Mouse (Mus musculus): ENCODE results near the gene Cpt1b.

The Cpt1b gene

DNA sequence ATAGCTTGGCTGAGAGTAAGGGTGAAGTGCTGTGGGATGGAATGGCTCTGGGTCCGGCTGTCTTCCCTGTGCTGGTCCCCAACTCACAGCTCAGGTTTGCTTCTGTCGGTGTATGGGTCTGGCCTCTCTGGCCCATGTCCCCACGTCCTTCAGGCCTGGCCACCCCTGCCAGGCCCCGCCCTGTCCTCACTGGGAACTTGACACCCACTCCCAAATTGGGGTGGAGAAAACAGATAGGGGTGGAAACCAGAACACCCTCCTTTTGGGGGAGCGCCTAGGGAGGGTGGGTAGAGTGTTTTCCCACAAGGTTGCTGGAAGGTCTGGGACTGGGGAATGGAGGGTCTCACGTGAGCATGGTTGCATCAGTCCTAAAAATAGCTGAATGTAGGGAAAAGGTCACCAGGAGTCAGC lies at the start of gene Cpt1b:
Gene Cpt1b (minus strand): TSS at position 153 of the 411 bp plus-strand sequence.
- no peak for DNase-seq (ENCODE audit: low read depth, low spot score)

- no peak for DNase-seq (ENCODE audit: low read depth, low spot score)
Measured at GRCm38 (mm10) chr15:89475293-89475600, 49.6 kb upstream of the Cpt1b start.

DNA sequence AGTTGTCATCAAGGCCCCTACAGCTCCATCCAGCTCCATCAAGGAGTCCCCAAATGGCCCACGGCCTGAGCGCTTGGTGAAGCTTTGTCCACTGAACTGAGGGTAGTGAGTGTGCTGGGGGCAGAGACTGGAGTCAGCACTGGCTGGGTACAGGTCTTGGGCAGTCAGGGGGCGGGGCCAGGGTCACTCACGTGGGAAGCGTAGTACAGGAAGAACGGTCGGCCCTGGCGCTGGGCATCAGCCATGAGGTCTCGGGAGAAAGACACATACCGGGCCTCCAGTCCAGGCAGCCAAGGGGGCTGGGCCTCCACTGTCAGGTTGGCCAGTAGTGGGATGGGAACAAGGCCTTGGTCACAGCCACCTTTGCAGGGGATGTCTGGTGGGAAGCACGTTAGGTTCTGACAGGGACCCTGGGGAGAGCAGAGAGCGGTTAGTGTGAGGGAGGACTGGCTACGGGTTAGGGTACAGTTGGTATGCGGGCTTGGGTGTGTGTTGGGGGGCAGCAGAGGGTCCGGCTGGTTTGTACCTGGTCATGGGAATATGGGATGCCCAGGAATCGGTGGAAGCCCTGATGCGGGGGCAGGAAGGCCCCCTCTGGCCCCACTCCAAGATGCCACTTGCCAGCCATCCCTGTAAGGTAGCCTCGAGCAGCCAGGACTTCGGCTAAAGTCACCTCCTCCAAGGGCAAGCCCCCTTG lies 49.1 kb upstream of the Cpt1b start:
- no peak for DNase-seq (ENCODE audit: low read depth, low spot score)

- DNase-seq (ENCODE audit: low read depth, low spot score): no peak
Measured at GRCm38 (mm10) chr15:89473921-89474320, 48.3 kb upstream of the Cpt1b start.

DNA sequence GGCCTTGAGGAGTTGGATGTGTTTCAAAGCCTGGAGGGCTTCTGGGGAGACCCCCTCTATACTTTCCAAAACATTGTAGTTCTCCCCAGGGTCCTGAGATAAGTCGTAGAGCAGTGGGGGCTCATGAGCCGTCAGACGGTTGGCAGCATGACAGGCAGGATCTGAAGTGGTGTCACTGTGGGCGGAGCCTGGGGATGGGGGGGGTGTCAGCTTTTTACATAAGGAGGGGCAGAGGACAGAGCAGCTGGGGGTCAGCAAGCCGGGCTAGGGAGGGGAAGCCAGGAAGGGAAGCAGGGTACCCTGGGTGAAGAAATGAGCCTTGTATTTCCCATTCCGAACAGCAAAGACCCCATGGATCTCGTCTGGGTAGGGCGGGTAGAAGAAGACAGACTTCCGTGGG lies 47.7 kb upstream of the Cpt1b start:
- DNase-seq (ENCODE audit: low read depth, low spot score): no peak

- no peak for DNase-seq (ENCODE audit: low read depth, low spot score)
Measured at GRCm38 (mm10) chr15:89471476-89471875, 45.8 kb upstream of the Cpt1b start.

- peak; percentile 19 for DNase-seq (ENCODE audit: low read depth, low spot score)
Measured at GRCm38 (mm10) chr15:89468577-89468976, 42.9 kb upstream of the Cpt1b start.

- DNase-seq (ENCODE audit: low read depth, low spot score): peak; percentile 52
Measured at GRCm38 (mm10) chr15:89465052-89465451, 39.4 kb upstream of the Cpt1b start.

GRCm38 (mm10) chr15:89463334-89464235 lies 37.9 kb upstream of the Cpt1b start:
- no peak for DNase-seq (ENCODE audit: low read depth, low spot score)

- DNase-seq (ENCODE audit: low read depth, low spot score): no peak
Measured at GRCm38 (mm10) chr15:89462176-89462575, 36.5 kb upstream of the Cpt1b start.

DNA sequence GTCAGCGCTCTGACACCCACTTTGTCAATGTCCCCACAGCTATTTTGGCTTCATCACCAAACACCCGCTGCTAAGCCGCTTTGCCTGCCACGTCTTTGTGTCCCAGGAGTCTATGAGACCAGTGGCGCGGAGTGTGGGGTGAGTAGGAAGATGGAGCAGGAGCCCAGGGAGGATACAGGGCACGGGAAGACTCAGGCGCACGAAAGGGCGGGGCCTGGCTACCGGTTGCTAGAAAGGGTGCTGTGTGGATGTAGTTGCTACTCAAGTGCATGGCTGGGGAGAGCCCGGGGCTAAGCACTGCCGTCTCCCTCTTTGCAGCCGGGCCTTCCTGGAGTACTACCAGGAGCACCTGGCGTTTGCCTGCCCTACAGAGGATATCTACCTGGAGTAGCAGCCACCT lies 35.7 kb upstream of the Cpt1b start:
- no peak for DNase-seq (ENCODE audit: low read depth, low spot score)

GRCm38 (mm10) chr15:89460298-89460697 lies 34.6 kb upstream of the Cpt1b start:
- DNase-seq (ENCODE audit: low read depth, low spot score): no peak

- DNase-seq (ENCODE audit: low read depth, low spot score): no peak
Measured at GRCm38 (mm10) chr15:89459821-89460220, 34.2 kb upstream of the Cpt1b start.

- DNase-seq (ENCODE audit: low read depth, low spot score): no peak
Measured at GRCm38 (mm10) chr15:89458942-89459341, 33.3 kb upstream of the Cpt1b start.

DNA sequence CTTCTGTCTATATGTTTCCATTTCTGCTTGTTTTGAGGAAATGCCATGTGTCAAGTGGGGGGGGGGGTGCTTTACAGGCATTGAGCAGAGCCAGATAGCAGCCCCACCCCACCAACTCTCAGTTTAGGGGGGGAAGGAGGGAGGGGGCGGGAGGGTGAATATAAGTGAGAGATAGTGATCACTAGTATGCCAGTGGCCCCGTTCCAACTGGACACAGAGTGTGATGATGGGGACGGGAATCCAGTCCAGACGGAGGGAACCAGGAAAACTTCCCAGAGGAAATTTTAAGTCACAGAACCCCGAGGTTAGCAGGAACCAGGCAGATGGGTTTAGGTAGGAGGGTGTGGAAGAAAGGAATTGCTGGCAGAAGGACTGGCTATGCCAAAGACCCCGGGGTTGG lies 30.0 kb upstream of the Cpt1b start:
- DNase-seq (ENCODE audit: low read depth, low spot score): no peak

DNA sequence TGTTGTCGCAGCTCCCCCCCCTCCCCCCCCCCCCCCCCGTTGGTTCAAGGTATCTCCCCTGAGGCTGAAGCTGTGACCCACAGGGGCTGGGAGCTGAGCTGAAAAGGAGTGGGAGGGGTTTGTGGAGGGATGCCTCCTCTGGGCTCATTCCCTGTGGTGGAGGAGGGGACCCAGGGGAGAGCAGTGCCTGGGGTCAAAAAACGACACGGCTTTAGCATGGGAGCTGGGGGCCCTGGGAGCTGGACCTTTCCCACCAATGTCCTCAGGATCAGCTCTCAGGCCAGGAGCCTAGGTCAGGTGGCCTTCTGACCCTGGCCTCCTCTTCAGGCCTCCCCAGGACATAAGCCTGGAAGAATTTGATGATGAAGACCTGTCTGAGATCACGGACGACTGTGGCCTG lies 29.2 kb upstream of the Cpt1b start:
- DNase-seq (ENCODE audit: low read depth, low spot score): no peak

DNA sequence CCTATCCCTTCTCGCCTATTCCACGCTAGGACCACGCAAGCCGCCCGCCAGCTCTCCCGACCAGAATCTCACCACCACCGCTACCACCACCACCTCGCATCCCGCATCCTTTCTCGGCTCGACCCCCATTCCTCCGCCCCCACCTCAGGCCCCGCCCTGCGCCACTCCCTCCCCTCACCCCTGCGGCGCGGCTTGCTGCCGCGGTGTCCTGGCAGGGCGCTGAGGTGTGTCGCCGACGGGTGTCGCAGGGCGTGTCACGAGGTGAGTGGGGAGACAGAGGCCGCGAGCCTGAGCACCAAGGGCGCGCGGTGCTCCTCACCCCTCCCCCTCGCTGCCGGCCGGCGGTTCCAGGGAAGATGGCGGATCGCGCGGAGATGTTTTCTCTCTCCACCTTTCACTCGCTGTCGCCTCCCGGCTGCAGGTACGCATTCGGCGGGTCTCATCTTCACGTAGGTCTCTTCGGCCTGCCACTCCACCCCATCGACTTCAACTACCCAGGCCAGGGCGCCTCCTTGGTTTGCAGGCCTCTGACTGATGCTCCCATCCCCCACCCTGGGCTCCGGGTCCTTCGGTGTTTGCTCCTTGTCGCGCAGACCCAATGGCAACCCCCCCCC lies 28.3 kb upstream of the Cpt1b start, which contains the start of gene Mapk8ip2:
Gene Mapk8ip2 (plus strand): TSS at position 49 of the 614 bp plus-strand sequence.
- DNase-seq (ENCODE audit: low read depth, low spot score): peak; percentile 48

DNA sequence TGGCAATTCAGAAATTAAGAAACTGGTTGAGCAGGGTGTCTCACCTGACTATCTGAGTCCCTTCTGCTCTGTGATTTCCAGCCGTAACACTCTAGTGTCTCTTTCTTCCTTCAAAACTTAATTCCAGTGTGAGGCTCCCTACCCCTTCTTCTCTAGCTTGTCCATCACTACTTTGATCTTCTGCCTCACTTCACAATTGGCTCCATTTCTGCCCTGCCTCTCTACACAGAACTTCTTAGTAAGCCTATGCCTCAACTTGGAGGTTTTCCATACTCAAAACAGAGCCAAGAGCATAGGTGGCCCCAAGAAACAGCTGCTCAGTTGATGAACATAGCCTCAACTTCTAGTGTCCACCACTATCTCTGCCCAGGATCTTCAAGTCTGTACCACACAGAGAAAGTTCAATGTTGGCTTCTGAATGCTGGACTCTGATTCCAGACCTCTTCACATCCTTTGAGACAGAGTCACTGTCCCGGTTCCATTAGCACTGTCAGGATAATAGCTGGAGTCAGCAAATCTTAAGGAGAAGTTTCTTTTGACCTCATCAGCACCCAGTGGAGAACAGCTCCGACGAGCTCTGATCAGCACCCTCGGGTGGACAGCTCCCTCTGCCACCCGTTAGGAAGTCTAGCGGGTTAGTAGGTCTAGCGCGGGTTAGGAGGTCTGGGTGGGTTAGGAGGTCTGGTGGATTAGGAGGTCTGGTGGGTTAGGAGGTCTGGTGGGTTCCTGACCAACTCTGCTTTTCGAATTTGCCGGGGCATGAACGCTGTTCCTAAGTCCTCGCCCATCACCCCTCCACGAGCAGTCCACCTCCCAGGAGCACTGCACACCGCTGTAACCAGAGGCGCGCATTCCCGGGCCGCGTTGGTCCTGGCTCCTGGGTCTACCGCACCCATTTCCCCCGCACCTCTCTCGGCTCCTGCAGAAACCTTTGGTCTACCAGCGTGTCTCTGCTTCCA lies 27.5 kb upstream of the Cpt1b start:
- DNase-seq (ENCODE audit: low read depth, low spot score): peak; percentile 13

DNA sequence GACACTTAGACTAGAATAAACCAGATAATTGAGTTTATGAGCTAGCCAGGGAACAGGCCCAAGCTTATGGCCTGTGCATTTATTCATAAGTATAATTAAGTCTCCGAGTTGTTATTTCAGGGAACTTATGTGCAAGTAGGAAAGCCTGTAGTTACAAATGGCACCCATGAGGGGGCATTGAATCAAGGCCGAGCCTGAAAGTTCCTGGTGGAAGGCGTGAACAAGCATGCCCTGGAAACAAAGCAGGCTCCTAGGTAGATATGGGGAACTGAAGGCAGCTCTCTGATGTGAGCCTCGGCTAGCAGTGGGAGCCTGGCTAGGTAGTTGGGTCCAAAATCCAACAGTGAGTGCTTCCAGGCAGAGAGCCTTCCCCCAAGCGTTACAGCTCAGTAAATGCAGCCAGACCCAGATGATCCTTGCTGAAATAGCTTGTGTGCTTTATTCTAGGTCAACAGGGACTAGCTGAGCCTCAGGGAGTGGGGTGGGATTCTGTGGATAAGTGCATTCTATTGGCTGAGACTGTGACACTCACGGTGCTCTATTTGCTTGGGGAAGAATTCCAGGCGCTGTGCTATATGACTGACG lies 16.9 kb upstream of the Cpt1b start:
- peak; percentile 5 for DNase-seq (ENCODE audit: low read depth, low spot score)

- DNase-seq (ENCODE audit: low read depth, low spot score): no peak
Measured at GRCm38 (mm10) chr15:89435878-89436277, 10.2 kb upstream of the Cpt1b start.

- no peak for DNase-seq (ENCODE audit: low read depth, low spot score)
Measured at GRCm38 (mm10) chr15:89434136-89434535, 8.5 kb upstream of the Cpt1b start.
